Mouse (Mus musculus) mouse embryonic stem cell (cell line): ENCODE results near the gene Smg5.
"Not testable (repeated sequence)": the region's sequence is repeated elsewhere in the genome, so short reads cannot be mapped to it uniquely, and the experiment has no call there.

Source experiments
- in situ Hi-C, 2 experiments: fragments of 300-500 bp; cut with MboI; formaldehyde crosslinking; loops; 1 replicate in 1 of 2; 3 replicates in 1 of 2; pipeline ENCODE4 v1.14.3; 2019 to 2020; ENCODE audit warnings: low sequenced_read_pairs in 2 of 2, low pct_unique_long_range_greater_than_20kb in 1 of 2, mixed read lengths in 1 of 2; ENCODE audit not compliant: unreplicated experiment in 1 of 2

The Smg5 gene

GRCm38 (mm10) chr3:88336058-88337013 lies at the start of gene Smg5, which contains the start of gene Tmem79:
Gene Smg5 (plus strand): TSS chr3:88336260.
Gene Tmem79 (minus strand): TSS chr3:88336148.
- in situ Hi-C loops, result no loop called here

- in situ Hi-C loops, result no loop called here
These were observed 49.0 kb upstream of the Smg5 start, which contains the start of gene Gm38392 for GRCm38 (mm10) chr3:88287110-88287509. Gene Gm38392 (minus strand): TSS chr3:88287210.

DNA sequence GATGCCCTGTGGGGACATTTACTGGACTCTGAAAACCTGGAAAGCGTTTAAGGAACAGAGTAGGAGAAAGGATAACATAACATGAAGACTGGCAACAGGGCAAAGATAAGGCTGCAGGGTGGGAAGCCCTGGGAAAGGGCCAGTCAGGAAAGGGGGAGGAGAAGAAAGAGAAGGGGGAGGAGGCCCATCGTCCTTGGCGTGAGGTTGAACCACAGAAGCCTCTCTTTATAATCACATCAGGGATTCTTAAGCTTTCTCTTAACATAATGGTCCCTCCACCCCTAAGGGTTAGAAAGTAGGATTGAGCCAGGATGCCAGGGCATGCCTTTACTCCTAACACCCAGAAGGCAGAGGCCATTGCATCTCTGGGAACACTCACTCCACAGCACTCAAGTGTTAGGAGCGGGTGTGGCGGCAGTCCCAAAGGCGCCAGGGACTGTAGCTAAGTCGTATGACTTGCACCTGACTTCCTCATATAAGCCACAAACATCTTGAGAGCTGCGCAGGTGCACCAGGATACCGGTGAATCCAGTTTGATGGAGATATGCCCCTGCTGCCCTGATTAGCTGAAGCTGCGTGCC lies 47.8 kb upstream of the Smg5 start:
- in situ Hi-C loops, result not testable (repeated sequence)

GRCm38 (mm10) chr3:88291970-88292369 lies 44.1 kb upstream of the Smg5 start:
- in situ Hi-C loops, result loop anchor here in 1 of 2 experiments (5.0 kb wide), 1 partner anchor 45 kb away; no protein-coding TSS in a partner anchor

DNA sequence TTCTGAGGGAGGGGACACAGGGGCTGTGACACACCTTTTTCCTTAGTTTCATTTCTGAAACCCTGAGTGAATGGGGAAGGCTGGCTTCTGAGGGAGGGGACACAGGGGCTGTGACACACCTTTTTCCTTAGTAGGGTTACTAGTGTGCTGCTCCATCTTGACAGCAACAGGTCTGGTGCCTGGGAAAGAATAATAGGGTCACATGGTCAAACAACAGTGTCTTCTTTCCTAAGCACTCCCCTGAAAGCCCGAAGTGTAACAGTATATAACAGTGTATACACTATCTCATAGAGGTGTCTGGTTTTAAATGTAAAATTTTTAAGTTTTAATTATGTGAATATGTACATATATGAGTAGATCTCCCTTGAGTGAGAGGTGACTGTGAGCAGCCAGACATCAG lies 40.8 kb upstream of the Smg5 start:
- in situ Hi-C loops, result not testable (repeated sequence)

GRCm38 (mm10) chr3:88296110-88296560 lies 39.9 kb upstream of the Smg5 start:
- in situ Hi-C loops, result no loop called here

DNA sequence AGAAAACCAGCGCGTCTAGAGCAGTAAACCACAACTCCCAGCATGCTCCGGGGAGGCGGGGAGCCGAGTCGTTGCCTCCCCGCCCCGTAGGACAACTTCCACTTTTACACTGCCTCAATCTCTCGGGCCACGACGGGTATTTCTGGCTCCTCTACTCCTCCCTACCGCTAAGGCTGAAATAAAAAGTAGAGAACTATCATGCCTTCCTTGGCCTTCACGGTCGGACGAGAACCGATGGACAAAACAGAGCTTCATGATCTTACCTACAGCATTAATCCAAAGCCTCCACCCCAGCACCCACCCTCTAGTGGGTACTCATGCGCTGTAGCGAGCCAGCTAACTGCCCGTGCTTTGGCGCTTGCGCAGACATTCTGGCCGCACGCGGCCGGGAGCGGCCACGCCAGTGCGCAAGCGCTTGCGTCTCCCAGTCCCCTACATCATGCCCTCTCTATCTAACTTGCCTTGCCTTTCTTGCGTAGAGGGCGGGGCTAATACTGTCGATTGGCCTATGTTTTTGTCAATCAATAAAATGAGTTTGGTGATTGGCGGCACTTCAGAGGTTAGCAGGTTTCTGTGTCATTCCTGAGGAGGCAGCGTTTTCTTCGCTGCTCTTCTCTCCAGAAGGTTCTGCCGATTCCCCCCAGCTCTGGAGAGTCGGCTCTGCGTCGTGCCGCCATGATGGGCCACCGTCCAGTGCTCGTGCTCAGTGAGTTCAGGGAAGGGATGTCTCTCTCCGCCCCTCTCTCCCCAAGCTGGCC lies 39.3 kb upstream of the Smg5 start, which contains the start of the genes Tsacc and Cct3:
Gene Tsacc, minus strand, starts transcription at position 439 of the 758 bp plus-strand sequence.
Gene Cct3, plus strand, starts transcription at position 556 of the 758 bp plus-strand sequence.
- in situ Hi-C loops, result no loop called here

- in situ Hi-C loops, result no loop called here
These were observed 38.7 kb upstream of the Smg5 start for GRCm38 (mm10) chr3:88297321-88297851.

DNA sequence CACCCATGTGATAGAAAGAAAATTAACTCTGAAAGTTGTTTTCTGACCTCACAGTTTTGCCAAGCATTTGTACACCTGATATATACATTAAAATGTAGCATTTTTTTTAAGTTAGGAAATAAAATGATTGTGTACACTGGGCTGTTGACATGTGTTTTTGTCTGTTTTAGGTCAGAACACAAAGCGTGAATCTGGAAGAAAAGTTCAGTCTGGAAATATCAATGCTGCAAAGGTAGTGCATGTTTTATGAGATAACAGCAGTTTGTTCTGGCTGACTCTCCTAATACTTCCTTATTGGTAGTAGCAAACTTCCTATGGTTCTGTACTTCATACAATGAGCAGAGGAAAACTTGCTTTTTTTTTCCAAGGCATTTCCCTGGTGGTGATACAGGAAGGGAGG lies 36.9 kb upstream of the Smg5 start:
- in situ Hi-C loops, result no loop called here

- in situ Hi-C loops, result loop anchor here (25.0 kb wide), 1 partner anchor 1712 kb away; no protein-coding TSS in a partner anchor
These were observed 11.1 kb upstream of the Smg5 start, which contains the start of gene Glmp for GRCm38 (mm10) chr3:88324951-88325405. Gene Glmp (plus strand): TSS chr3:88325023.

- in situ Hi-C loops, result no loop called here
These were observed 7.1 kb upstream of the Smg5 start for GRCm38 (mm10) chr3:88328956-88329355.

GRCm38 (mm10) chr3:88331282-88331681 lies 4.8 kb upstream of the Smg5 start:
- in situ Hi-C loops, result no loop called here

DNA sequence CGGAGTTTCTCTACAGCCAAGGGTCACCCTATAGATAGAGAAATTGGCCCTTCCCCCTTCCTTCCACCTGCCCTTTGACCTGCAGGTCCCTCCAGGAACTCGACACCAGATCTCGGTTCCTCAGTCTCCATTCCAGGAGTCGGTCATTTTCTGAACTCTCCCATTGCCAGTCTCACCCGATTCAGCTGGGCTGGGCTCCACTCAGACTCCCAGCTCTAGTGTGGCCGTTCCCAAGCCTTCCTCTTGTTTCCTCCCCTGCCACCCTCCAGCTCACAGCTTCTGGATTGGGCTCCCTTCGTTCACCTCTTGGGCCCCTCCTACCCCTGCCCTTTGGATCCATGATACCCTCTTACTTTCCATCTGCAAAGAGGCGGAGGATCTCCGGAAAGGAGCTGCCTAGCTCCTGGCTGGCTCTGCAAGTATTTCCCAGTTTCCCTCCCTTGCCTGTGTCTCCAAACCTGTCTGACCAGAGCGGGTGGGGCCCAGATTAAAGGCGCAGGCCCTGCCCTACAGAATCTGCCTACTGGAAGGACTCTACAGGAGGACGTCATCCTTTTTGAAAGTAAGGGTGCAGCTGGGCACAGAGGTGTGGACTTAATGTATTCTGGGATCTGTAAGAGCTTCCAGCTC lies 1.9 kb upstream of the Smg5 start:
- in situ Hi-C loops, result no loop called here

DNA sequence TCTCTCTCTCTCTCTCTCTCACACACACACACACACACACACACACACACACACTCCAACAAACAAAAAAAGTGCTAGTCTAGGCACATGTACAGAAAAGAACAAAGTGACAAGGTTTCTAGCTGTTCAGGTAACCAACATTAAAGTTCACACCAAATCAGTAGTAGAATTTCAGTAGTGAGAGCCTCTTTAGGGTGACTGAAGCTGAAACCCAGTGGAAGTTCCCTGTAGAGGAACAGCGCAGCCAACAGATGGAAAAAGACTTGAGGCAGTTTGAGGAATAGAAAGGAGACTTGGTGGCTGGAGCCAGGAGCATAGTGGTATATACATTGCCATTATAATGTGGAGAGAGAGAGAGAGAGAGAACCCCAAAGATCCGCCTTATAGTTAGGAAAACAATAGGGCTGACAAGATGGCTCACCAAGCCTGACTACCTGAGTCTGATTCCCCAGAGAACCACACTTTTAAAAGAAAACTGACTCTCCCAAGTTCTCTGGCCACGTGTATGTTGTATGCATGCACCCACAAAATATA lies 1.1 kb upstream of the Smg5 start:
- in situ Hi-C loops, result no loop called here

DNA sequence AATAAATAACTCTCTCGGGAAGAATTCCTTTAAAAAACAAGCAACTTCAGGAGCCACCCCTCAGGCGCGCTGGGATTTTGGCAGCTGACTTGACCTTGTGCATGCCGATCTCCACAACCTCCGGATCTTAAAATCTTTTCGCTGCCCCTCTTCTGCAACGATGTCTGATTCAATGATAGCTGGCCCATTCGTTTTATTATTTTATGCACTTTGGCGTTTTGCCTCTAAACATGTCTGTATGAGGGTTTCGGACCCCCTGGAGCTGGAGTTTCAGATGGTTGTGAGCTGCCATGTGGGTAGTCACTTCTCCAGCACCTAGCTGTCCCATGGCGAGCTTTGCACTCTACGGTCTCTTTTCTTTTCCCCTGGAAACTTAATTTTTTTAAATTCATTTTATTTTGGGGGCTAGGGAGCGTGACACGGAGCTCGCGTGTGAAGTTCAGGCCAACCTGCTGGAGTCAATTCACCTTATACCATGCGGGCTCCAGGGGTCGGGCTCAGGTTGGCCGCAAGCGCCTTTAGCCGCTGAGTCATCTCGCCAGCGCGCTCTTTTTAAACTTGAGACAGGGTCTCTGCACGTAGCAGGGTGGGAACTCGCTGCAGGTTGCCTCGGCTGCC lies 515 bp upstream of the Smg5 start:
- in situ Hi-C loops, result no loop called here

GRCm38 (mm10) chr3:88337367-88338020 lies 1.4 kb downstream of the Smg5 start:
- in situ Hi-C loops, result no loop called here

DNA sequence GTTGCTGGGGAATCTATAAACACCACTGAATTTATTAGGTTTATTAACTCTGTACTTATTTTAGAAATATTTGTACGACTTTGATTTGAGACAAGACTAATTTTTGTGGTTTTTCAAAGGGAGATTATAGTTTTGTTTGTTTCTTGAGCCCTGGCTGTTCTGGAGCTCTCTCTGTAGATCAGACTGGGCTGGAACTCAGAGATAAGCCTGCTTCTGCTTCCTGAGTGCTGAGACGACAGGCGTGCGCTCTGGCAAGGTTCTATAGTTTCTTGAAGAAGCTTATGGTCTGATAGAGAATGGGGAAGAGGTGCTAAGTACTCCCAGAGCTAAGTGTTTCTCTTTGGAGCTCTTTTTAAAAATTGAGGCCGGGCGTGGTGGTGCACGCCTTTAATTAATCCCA lies 2.3 kb downstream of the Smg5 start:
- in situ Hi-C loops, result no loop called here
